Mouse (Mus musculus) frontal cortex, postnatal 36 days (tissue): ENCODE measurements around the gene Hgd.

Experiments
- DNase-seq, 2 experiments: peaks; one replicate each; pipeline ENCODE4 v3.0.0; 2022; ENCODE audit warnings: low spot score in 2 of 2

Gene Hgd

DNA sequence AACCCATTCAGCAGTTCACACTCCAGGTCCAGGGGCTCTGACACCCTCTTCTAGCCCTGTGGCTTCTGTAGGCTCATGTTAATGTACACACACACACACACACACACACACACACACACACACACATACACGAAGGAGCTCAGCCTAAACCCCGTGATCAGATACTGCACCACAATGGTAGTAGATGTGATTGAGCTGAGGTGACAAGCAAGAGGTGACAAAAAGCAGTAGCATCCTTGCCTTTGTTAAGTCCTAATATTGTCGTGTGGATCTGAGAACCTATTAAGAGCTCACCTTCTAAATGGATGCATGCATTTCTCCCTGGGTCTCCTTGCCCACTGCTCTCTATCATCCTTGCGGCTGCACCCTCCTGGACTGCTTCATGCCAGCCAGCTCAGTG, 698 bp downstream of the Hgd start:
- DNase-seq = no peak

DNA sequence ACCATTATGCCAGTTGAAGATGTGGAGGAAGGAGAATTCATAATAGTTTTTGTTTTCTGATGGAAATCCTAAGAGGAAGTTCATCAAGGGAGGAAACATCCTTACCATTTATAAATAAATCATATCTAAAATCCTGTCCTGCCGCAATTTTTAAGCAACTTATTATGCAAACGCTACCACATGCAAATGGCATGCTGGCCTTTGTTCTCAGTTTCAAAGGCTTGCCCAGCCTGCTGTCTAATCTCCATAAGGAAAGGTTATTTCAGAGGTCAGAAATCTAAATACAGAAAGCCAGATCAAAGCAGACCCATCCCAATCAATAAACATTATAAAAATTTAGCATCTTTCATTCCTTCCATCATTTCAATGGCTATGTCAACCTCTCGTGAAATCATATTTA, 1.9 kb downstream of the Hgd start:
- no peak for DNase-seq

DNA sequence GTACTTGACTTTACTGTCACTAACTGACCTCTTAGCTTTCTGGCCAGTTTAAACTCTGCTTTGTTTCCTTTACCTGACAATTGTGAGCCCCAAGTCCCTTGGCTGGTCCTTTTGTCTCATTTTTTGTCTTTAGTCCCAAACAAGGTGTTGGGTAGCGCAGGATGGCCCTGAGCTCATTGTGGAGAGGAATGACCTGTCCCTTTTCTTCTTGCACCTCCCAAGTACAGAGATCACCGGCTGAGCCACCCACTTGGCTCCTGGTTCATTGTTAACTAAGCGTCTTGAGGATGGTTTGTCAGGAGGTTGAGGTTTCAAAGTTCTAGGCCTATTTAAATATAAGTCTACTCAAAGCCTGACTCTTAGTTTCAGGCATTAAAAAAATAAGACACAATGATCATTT, 3.4 kb downstream of the Hgd start:
- DNase-seq = no peak

DNA sequence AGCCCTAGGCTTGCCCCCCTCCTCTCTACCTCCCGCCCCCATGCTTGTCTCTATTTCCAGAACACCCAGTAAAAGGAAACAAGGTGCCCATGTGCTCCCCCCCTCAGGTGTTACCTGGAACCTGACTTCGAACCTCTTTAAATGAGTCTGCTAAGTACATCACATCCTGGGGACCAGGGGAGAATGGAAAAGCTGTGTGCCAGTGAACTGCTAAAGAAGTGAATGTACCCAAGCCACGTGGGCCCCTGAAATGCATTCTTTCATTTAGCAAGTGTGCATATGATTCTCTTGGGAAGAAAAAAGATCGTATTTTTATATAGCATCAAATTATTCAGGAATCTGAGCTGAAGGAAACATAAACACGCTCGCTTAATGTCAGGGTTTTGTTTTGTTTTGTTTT, 3.8 kb downstream of the Hgd start:
- peak in 1 of 2 experiments; percentile 35 for DNase-seq

DNA sequence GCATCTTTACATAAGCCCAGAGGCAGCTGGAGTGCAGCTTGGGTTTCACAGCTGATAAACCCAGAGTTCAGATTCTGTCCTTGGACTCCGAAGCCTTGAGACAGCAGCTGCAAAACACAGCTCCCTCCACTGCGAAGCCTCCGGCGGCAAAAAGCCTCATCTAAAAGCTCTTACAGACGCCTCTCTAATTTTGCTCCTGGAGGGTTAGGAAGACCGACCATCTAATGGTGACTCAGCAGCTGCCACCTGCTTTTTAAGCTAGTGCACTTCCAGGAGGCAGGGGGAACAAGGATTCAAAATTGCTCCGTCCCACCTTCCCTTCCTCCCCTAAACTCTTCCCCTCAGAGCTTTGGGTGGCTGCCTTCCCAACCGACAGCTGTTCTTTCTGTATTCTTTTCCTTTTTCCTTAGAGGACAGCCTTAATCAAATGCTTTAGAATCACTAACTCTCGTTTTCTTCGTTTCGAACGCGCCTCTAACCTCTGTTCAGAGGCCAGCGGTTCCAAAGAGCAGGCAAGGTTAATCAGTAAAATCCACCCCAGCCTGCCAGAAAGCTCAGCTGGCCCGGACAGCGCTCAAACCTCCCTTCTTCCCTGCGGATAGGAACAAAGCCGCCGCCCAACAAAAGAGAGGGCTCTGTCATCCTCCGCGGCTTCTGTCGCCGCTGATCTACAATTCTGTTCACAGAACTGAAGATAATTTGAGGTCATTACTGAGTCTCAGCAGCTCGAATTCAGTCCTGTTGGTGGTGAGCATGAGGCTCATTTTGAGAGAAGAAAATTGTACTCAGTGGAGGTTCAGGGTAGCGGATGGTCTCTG, 4.5 kb downstream of the Hgd start:
- peak; percentile 59 to 62 for DNase-seq

DNA sequence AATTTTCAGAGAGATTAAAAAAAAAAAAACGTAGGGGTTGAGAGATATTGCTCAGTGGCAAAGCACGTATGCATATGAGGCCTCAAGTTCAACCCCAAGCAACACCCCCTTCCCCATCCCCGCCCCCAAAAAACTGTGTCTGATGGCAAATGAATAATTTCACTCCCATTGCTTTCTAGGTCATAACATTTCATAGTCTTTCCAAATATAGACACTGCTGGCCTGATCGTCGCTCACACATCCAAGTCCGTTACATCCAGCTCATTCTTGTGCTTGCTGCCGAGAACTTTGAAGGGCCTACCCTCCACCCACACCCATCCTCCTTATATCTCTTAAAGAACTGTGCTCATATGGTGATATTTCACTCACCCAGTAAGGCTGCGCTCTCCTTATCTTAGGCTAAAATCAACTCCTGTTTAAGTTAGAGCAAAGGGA, 5.2 kb downstream of the Hgd start:
- peak in 1 of 2 experiments; percentile 35 for DNase-seq

DNA sequence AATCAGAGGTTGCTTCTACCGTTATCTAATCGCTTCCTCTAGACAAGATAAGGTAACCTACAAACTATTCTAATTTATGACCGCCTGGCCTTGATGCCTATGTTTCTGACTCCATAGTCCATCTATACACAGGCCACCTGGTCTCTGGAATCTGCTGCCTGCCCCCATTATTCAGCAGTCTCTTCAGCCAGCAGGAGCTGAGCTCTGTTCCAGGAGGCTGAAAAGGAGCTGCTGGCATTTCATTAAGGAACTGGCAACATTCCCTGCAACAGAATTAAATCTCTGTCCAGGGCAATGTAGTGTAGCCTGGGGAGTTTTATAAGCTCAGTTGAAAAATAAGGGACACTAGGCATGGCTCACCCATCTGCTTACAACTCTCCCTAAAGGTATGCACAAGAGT, 11.0 kb downstream of the Hgd start:
- no peak for DNase-seq

DNA sequence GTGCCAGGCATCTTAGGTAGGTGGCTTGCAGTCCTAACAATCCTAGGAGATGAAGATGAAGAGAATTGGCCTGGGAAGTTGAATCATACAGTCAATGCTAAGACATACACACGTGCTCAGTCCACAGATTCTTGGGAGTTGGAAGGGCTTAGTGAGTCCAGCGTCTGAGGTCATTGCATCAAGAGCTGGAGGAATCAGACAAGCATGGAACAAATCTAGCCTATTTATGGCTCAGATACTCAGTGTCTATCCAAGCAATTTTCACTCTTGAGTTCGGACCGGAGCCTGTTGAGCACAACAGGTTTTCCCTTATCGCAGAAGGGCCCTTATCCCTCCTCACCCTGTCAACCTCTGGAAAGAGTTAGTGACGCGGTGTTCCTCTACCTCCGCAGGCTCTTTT, 11.6 kb downstream of the Hgd start:
- DNase-seq = no peak

DNA sequence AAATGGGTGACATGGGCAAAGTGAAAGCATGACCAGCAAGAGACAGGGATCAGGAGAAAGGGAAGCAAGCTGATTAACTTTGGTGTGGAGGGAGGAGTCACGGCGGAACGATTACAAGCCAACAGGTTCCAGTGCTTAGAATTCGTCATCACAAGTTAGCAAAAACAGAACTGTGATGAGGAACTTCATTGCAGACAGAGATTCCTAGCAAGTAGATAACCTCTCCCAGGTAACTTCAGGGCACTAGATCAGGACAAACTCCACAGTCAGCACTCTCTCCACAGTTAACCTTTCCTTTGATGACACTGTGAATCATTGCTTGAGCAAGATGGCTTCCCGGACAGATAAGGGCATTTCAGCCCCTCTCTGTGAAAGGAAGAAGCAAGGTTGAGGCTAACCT, 17.5 kb downstream of the Hgd start:
- DNase-seq = no peak

DNA sequence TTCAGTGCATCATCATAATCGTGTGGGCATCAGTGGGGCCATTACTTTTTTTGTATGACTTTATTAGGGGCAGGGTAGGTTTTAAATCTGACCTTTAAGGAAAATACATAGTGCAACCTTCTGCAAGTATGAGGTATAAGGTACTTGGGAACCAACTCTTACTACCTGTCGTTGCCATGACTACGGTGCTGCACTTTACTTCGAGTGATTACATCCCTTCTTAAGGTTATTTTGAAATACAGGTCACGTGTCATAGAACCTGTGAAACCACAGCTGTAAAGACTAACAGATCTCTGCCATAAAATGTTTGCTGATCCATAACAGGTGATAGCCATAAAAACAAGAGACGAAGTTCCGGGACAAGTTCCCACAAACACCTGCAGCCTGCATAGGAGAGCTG, 18.5 kb downstream of the Hgd start:
- DNase-seq = no peak

DNA sequence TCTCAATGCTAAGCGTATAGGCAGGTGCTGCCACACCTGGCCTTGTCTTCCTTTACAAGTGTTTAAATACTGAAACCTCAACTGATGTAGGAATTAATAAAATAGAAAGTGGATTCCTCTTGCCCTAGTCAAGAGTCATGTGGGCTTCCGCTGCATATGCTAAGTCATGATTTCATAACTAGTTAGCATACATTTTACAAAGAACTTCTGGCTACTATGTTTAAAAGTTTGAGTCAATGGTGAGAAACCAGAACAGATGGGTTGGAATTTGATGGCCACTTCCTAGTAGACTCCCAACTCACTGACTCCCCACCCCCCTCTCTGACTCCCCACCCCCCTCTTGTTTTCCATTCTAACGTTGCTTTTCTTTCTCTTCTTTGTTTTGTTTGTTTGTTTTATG, 19.4 kb downstream of the Hgd start:
- DNase-seq = no peak

DNA sequence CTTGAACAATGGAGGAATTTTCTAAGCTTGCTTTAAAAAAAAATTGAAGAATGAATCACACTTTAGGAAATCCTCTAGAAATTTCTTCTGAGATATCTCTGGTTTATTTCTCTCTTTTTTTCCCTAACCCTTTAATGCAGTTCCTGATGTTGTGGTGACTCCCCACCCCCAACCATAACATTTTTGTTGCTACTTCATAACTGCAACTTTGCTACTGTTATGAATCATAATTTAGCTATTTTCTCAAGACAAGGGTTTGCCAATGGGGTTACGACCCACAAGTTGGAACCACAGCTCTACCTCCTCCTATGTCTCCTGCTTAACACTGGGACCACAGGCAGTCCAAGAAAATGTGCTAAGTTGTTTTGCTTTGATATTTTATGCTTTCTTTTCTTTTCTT, 23.5 kb downstream of the Hgd start:
- DNase-seq = no peak

DNA sequence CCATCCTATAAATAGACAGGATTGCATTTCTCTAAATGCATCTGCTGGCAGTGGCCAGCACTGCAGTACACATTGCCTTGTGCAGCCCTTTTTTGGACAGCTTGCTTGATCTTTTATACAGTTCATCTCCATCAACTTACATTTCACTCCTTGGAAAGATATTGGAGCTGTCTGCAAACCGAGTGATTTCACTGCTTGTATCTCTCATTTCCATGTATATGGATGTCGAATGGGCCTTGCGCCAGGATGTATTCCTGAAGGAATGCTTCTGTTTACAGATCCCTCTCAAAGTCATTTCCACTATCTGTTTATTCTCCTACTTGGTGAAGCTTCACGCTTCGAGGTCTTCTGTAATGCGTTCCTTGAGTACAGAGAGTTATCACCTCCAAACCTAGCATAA, 24.3 kb downstream of the Hgd start:
- DNase-seq = no peak

DNA sequence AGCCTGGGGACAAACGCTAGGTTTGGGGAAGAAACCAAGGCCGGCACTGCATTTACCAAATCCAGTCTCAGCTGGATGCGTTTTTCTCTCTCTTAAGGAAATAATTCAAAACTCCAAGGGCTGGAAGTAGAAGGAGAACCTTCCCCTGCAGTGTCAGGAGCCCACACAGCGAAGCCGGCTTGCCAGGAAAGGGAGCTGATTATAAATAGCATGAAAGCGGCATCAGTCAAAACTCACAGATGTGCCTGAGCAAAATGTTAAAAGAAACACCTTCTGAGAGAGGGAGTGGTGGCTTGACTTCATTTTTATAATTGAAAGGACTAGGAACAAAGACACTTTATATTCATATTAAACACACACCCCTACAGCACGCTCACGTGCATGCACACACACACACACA, 30.4 kb downstream of the Hgd start:
- DNase-seq = peak; percentile 60 to 76

DNA sequence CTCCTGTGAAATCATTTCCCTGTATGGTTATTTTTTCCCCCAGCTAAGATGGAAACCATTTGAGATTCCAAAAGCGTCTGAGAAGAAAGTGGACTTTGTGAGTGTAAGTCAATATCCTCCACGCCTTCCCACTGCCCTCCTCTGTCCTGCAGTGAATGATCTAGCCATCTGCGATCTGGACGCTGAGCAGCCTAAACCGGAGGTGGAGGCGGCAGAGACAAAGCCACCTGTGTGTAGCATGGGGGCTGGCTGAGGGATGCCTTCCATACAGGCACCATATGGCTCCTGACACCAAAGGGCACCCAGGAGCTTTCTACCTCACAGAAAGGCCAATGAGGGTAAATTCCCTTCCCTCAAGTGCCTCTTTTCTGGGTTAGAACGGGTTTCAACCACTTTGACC, 31.1 kb downstream of the Hgd start:
- no peak for DNase-seq

DNA sequence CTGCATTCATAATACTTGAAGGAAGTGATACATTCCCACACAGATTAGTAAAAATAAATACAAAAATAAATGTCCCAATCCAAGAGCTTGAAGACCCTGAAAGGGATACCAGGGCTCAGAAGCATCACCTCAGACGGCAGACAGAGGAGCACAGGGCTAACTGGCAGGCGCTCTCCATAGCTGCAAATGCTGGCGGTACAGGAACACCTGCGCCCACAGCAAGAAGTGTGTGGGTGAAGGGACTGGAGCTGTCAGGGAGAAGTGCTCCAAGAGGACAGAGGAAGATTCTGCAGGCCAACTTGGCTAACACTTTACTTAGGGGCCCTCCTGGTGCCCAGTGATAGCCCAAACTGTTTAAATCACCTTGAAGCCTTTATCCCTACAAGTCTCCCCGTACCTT, 32.1 kb downstream of the Hgd start:
- DNase-seq = peak in 1 of 2 experiments; percentile 55

DNA sequence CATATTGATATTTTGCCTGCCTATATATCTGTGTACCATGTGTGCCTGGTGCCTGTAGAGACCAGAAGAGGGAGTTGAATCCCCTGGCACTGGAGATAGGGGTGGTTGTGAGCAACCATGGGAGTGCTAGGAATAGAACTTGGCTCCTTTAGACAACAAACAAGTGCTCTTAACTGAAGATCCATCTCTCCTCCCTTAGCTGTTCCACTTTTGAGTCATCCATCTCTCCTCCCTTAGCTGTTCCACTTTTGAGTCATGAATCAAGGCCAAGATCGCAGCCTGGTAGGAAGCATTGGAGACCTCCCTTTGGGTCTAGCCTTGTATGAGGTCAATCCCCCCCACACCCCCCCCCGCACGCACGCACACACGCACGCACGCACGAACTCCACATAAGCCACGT, 34.6 kb downstream of the Hgd start:
- DNase-seq = no peak

DNA sequence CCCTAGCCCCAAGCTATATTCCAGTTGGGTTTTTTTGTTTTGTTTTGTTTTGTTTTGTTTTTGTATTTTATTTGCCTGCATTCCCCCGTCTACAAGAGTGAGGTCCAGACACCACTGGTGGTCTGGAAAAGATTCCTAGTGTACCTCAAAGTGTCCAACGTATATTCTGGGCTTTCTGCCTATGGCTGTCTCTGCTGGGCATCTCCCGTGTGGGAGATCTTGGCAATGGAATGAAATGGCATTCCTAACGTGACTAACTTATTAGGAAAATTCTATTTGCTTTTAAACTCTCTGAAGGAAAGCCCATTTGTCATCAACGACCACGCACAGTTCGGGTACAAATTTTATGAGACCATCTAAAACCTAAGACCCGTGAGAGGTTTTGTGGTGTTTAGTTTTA, 35.5 kb downstream of the Hgd start:
- no peak for DNase-seq

DNA sequence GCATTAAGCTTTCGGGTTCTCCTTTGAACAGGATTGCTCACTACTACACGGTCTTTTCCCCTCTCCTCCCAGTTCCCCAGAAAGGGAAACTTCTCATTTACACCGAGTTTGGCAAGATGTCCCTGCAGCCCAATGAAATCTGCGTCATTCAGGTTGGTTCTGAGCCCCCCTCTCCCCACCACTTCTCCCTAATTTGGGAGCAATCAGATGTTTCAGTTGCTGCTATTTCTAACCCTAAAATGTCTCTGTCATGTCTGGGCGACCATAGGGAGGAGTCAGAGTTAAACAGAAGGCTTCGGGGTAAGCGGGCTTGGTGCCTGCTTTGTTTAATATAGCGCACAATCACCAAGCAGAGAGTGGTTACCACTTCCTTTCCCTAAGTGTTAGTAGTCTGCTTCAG, 36.2 kb downstream of the Hgd start:
- DNase-seq = no peak

DNA sequence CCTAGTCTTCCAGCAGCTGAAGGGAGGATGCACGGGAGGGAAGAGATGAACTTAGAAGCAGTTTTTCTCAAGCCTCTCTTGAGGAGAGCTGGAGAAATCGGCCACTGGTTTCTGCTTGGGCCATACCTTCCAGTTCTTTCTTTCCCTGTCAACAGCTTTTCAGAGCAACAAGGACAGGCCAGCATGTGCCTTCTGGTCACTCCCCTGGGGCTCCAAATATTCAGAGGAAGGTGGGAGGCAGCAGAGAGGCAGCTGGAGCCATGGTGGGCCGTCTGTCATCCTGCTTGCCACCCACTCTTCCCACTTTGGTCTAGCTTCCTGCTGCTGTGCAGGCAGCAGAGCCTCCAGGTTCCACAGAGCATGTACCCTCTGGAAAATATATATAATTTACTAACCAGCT, 37.7 kb downstream of the Hgd start:
- peak; percentile 63 to 79 for DNase-seq

DNA sequence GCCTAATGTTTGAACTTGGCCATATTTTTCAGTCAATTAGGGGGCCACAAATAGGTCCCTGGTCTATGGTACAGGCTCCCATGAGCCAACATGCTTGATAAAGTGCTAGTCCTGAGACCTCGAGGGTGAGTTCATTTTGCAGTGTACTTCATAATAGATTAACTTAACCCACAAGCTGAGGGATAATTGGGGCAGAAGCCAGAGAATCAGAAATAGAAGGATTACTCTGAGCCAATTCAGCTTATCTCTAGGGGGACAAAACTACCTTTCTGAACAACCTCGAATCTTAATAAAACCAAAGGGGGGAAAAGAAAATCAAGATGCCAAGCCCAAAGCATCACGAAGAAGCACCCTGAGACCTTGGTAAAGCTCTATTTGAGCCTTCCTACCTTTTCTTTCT, 42.5 kb downstream of the Hgd start:
- DNase-seq = no peak

DNA sequence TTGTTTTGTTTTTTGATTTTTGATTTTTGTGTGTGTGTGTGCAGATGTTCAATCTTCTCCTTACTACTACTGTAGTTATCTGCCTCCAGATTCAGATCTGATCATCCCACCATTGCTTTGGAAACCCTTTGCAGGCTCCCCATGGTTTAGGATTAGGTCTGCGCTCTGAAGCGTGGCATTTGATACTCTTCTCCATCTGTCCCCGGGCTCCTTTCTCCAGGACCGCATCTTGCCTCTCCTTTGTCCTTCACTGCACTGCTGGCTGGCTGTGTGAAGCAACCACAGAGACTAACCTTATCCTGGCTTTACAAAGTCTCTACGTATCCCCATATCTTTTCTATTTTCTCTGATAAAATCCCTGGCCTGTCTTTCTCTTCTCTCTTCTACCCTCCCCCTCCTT, 43.0 kb downstream of the Hgd start:
- DNase-seq = no peak

DNA sequence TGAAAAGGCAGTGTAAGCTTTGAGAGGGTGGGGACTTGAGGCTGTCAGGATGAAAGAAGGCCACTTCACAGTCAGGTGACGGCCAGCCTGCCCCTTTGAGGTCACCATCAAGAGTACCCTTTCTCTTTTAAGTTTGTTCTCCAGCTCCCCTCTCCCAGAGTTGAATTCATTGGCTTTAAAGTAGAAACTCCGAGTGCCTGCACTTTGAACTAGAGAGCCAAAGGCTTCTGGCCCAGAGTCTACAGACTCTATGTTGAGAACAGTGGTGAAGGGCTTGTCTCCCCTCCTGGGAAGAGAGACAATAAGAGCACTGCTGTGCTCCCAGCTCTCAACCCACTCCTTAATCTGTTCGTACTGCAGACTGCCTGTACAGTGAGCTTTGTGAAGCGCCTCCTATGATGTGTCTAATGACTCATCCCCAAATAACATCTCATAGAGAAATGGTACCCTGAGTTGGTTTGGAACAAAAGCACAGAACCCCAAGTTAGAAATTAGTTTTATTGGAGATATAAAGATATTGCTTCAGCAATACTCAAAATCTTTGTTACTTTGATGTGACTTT, 46.5 kb downstream of the Hgd start:
- no peak for DNase-seq

DNA sequence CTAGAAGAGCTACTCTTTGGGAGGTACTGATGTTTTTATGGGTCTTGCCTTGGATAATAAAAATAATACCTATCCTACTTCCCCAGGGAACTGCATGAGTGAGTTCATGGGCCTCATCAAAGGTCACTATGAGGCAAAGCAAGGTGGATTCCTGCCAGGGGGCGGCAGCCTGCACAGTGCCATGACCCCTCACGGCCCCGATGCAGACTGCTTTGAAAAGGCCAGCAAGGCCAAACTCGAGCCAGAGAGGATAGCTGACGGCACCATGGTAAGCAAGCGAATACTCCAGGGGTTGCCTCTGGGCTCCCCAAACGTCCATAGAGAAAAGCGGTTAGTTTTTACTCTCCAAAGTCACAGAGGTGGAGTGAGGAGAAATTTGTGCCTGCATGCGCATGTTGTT, 48.4 kb downstream of the Hgd start:
- no peak for DNase-seq
